Mouse (Mus musculus) liver, embryonic 12.5 days (tissue): ENCODE results near the gene Pigp. TPM values are rescaled to one million over a fixed set of nuclear protein-coding genes. Genes with fewer than 3 reads are reported as not detected.
A peak's percentile ranks its signal among the peaks of the same experiment; 100 is the strongest.

Experiments
- ATAC-seq: fragments of 200-750 bp; cut with Nextera tagmentation; 2 replicates; pipeline ENCODE4 v1.8.0; 2017; ENCODE audit warnings: moderate number of reproducible peaks, mild to moderate bottlenecking, moderate library complexity
- H3K27ac ChIP-seq: fragments of 300-500 bp; sonication (generic); 2 replicates; pipeline ENCODE4 v1.5.1; 2016; ENCODE audit warnings: mild to moderate bottlenecking
- H3K27me3 ChIP-seq: fragments of 300-500 bp; sonication (generic); replicated peaks from 2 replicates; pipeline ENCODE4 v1.6.1; 2016; ENCODE audit warnings: mild to moderate bottlenecking, moderate library complexity
- H3K36me3 ChIP-seq: fragments of 300-500 bp; sonication (generic); 2 replicates; pipeline ENCODE4 v1.6.1; 2016; ENCODE audit warnings: mild to moderate bottlenecking, moderate library complexity
- H3K4me1 ChIP-seq: fragments of 300-500 bp; sonication (generic); 2 replicates; pipeline ENCODE4 v1.6.1; 2016
- H3K4me2 ChIP-seq: fragments of 300-500 bp; sonication (generic); 2 replicates; pipeline ENCODE4 v1.6.1; 2016; ENCODE audit warnings: mild to moderate bottlenecking, moderate library complexity
- H3K4me3 ChIP-seq: fragments of 300-500 bp; sonication (generic); 2 replicates; pipeline ENCODE4 v1.5.1; 2016; ENCODE audit warnings: mild to moderate bottlenecking, moderate library complexity
- H3K9ac ChIP-seq: fragments of 300-500 bp; sonication (generic); 2 replicates; pipeline ENCODE4 v1.6.1; 2016; ENCODE audit warnings: mild to moderate bottlenecking, moderate library complexity
- H3K9me3 ChIP-seq: fragments of 300-500 bp; sonication (generic); replicated peaks from 2 replicates; pipeline ENCODE4 v1.6.1; 2016; ENCODE audit warnings: mild to moderate bottlenecking, moderate library complexity
- WGBS: fragments of 180-500 bp; shearing (Covaris S2); methylation state at CpG from one replicate; pipeline ENCODE4 v1.1.7; 2016; ENCODE audit not compliant: insufficient replicate concordance; 5-methylcytosine and 5-hydroxymethylcytosine counted together
- polyA plus RNA-seq: library from polyadenylated mRNA; unstranded; fragments of >200 nt; fragmentation: Nextera tagmentation; extraction: Ambion mirVana; gene quantifications from 2 replicates; pipeline ENCODE4 v1.2.1, GENCODE M21; 2016

Gene Pigp
- polyA plus RNA-seq, 1 experiment from 2014 or later, result 53.7 TPM

- Histone ChIP-seq H3K4me2 (no peak overlapping the region), H3K27me3 (peaks cover 40% of the 10 kb centered on the region), H3K9ac (no peak overlapping the region), H3K4me3 (no peak overlapping the region), H3K9me3 (no peaks in the 10 kb centered on the region), H3K27ac (no peak overlapping the region), H3K36me3 (no peaks in the 10 kb centered on the region), H3K4me1 (peaks cover 35% of the 10 kb centered on the region)
- 63% methylated on average over 5 of the region's 5 CpGs for WGBS
- no peak for ATAC-seq
Observed at GRCm38 (mm10) chr16:94330429-94330828, 41.2 kb downstream of the Pigp start.

DNA sequence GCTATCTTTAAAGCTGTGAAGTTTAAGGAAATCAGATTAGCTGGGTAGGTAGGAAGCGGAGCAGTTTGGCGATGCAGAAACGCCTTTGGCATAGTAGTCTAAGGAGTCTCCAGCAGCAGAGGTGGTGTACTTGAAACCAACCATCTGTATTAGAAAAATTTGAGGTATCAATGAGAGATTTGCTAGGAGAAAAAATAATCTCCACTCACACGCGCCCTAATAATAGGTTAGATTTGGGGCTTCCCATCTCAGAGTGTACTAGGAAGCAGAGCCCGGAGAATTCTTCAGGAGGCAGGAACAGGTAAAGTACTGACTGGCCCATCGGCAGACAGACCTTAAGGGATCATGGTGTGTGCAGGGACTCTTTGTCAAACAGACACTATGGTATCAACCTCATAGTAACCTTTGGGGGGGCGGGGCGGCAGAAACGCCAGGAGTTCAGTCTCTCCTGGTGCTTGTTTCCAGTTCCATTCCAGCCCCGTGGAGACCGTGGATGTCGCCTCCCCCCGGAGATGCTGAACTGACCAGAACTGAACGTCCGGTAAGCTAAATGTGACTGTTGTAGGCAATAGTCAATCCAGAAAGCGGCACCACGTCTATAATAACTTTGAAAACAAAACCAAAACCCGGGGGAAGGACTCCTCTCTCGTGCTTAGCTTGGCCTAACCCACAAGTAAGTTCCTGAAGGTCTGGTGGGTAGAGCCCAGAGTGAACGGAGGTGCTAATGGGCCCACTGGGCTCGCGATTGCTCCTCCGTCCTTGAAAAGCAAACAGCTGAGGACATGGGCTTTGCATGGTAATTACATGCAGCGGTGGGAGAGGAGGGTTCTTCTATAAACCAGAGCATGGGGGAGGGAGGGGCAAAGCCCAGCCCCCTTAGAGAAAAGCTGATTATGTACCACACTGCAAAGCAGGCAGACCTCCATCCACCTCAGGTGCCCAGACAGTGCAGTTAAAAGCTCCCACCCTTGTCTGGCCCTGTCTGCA lies 42.5 kb downstream of the Pigp start:
- Histone ChIP-seq H3K27ac (no peak overlapping the region), H3K9me3 (no peaks in the 10 kb centered on the region), H3K9ac (peak overlapping the region; percentile 62; the same call in 1 of the 2 replicates), H3K4me3 (peak overlapping the region; percentile 61), H3K36me3 (no peaks in the 10 kb centered on the region), H3K4me2 (peak overlapping the region; percentile 88), H3K4me1 (peaks cover 41% of the 10 kb centered on the region), H3K27me3 (peaks cover 37% of the 10 kb centered on the region)
- 21% methylated on average over 25 of the region's 25 CpGs for WGBS
- ATAC-seq, result no peak

DNA sequence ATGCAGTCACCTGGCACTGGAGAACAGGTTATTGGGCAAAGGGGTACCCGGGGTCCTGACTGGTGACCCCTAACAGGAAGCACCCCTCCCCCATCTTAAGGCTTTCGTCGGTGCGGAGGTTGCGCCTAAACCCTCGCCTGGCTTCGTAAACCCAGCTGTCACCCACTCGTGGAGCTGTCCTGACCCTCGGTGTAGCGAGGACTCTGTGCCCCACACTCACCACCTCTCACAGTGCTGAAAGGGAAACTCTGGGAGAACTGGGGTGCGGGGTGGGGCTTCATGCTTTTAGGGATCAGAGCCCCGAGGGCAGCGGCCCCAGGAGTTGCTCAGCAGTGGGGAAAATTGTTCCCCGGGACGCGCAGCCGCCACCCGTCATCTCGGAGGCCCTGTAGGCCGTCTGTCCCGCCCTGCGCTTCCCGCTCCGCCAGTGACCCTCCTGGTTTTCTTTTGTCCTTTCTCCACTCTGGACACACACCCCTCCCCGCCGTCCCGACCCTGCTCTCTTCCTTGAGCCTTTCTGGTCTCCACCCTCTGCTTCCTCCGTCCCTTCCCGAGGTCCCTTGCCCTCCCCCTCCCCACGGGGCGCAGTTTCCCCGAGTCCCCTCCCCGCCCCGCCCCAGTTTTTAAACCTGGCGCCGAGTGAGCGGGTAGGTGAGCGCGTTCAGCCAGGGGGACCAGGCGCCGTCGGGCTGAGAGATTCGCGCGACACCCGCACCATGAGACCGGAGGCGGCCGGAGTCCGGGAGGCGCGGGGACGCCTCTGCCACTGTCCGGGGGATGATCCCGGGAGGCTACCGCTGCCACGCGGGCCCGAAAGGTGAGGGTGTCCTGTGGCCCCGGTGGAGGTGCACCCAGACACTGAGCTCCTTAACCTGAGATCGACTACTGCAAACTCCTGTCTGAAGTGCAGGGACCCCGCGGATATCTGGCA lies 43.6 kb downstream of the Pigp start, which contains the start of gene Ripply3:
Ripply3 (plus strand) TSS at position 640 of the 931 bp plus-strand sequence.
- peak within 1 kb of the TSS; percentile 88 for H3K4me2 ChIP-seq
- peak within 1 kb of the TSS; percentile 62 for H3K9ac ChIP-seq
- ATAC-seq, result peak; percentile 25; the same call in 1 of the 2 replicates
- peaks cover 37% of the 10 kb centered on the region for H3K27me3 ChIP-seq
- H3K4me3 ChIP-seq, result peak within 1 kb of the TSS; percentile 61
- H3K9me3 ChIP-seq, result no peaks in the 10 kb centered on the region
- H3K4me1 ChIP-seq, result peaks cover 41% of the 10 kb centered on the region
- H3K36me3 ChIP-seq, result no peaks in the 10 kb centered on the region
- no peak within 1 kb of the TSS for H3K27ac ChIP-seq
- 3% methylated on average over 63 of the region's 63 CpGs for WGBS

GRCm38 (mm10) chr16:94326008-94326407 lies 45.6 kb downstream of the Pigp start:
- Histone ChIP-seq H3K4me3 (no peak overlapping the region), H3K36me3 (no peaks in the 10 kb centered on the region), H3K27me3 (peaks cover 33% of the 10 kb centered on the region), H3K4me2 (no peak overlapping the region), H3K9ac (no peak overlapping the region), H3K4me1 (peaks cover 41% of the 10 kb centered on the region), H3K27ac (no peak overlapping the region), H3K9me3 (no peaks in the 10 kb centered on the region)
- ATAC-seq, result peak; percentile 71
- 42% methylated on average over 3 of the region's 3 CpGs for WGBS

DNA sequence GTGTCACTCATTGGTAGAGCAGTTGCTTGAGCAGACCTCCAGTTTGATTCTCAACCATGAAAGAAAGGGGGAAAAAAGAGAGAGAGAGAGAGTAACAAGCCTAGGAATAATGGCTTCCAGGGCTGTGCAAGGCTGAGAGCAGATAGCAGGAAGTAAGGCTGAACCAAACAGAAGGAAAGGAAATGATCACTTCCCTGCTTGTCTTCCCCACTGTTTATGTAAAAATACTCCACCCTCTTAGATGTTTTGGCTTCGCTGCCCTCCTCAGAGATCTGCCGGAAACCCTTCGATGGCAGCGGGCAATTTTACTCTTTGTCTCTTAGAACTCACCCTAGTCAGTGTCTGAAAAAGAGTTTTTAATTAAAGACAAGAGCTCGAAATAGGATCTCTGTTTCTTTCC lies 48.0 kb downstream of the Pigp start:
- Histone ChIP-seq H3K9me3 (no peaks in the 10 kb centered on the region), H3K27me3 (peaks cover 13% of the 10 kb centered on the region), H3K4me1 (peaks cover 34% of the 10 kb centered on the region), H3K36me3 (no peaks in the 10 kb centered on the region), H3K4me3 (no peak overlapping the region), H3K9ac (no peak overlapping the region), H3K27ac (no peak overlapping the region), H3K4me2 (no peak overlapping the region)
- ATAC-seq, result no peak
- 70% methylated on average over 5 of the region's 5 CpGs for WGBS

- H3K9me3 ChIP-seq, result no peaks in the 10 kb centered on the region
- no peaks in the 10 kb centered on the region; the same call in 1 of the 2 replicates for H3K27me3 ChIP-seq
- no peak overlapping the region for H3K27ac ChIP-seq
- no peaks in the 10 kb centered on the region for H3K36me3 ChIP-seq
- H3K9ac ChIP-seq, result no peak overlapping the region
- WGBS, result 50% methylated on average over 5 of the region's 5 CpGs
- no peak for ATAC-seq
- H3K4me3 ChIP-seq, result no peak overlapping the region
- peaks cover 6% of the 10 kb centered on the region; the same call in 1 of the 2 replicates for H3K4me1 ChIP-seq
- H3K4me2 ChIP-seq, result no peak overlapping the region
Observed at GRCm38 (mm10) chr16:94320223-94320622, 51.4 kb downstream of the Pigp start.

- Histone ChIP-seq H3K36me3 (no peaks in the 10 kb centered on the region), H3K9me3 (no peaks in the 10 kb centered on the region), H3K9ac (no peak overlapping the region), H3K27me3 (no peaks in the 10 kb centered on the region; the same call in 1 of the 2 replicates), H3K4me3 (no peak overlapping the region), H3K4me2 (no peak overlapping the region), H3K4me1 (peaks cover 8% of the 10 kb centered on the region), H3K27ac (no peak overlapping the region)
- WGBS, result 49% methylated on average over 5 of the region's 5 CpGs
- ATAC-seq, result no peak
Observed at GRCm38 (mm10) chr16:94317752-94318151, 53.9 kb downstream of the Pigp start.

DNA sequence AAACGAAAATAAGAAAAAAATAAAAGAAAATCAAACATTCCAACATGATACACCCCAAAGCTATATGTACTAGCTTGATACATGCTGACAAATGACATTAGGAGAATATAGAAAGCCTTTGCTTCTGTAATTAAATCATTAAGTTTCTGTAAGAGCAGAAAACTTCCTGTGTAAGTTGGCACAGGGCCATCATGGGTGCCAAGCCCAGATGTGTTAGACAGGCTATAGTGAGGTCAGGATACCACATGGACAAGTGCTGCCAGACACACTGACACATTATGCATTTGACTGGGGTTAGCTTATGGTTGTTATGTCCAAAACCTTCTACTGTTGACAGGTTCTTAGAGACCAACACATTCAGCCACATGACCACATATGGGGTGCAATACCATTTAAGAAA lies 56.4 kb downstream of the Pigp start:
- H3K36me3 ChIP-seq, result no peaks in the 10 kb centered on the region
- 19% methylated on average over 1 of the region's 1 CpGs for WGBS

GRCm38 (mm10) chr16:94314626-94315025 lies 57.0 kb downstream of the Pigp start:
- no peaks in the 10 kb centered on the region; the same call in 1 of the 2 replicates for H3K27me3 ChIP-seq
- H3K27ac ChIP-seq, result no peak overlapping the region
- H3K9me3 ChIP-seq, result no peaks in the 10 kb centered on the region
- no peak overlapping the region for H3K4me2 ChIP-seq
- WGBS, result 86% methylated on average over 5 of the region's 5 CpGs
- no peak overlapping the region for H3K9ac ChIP-seq
- no peak for ATAC-seq
- no peaks in the 10 kb centered on the region for H3K36me3 ChIP-seq
- H3K4me3 ChIP-seq, result no peak overlapping the region
- H3K4me1 ChIP-seq, result peaks cover 17% of the 10 kb centered on the region

More for the DNA sequence above, 56.4 kb downstream of the Pigp start:
- Histone ChIP-seq H3K9ac (no peak overlapping the region), H3K9me3 (no peaks in the 10 kb centered on the region), H3K27me3 (no peaks in the 10 kb centered on the region; the same call in 1 of the 2 replicates), H3K4me1 (peaks cover 17% of the 10 kb centered on the region), H3K4me2 (no peak overlapping the region), H3K4me3 (no peak overlapping the region), H3K27ac (no peak overlapping the region)
- ATAC-seq, result no peak

DNA sequence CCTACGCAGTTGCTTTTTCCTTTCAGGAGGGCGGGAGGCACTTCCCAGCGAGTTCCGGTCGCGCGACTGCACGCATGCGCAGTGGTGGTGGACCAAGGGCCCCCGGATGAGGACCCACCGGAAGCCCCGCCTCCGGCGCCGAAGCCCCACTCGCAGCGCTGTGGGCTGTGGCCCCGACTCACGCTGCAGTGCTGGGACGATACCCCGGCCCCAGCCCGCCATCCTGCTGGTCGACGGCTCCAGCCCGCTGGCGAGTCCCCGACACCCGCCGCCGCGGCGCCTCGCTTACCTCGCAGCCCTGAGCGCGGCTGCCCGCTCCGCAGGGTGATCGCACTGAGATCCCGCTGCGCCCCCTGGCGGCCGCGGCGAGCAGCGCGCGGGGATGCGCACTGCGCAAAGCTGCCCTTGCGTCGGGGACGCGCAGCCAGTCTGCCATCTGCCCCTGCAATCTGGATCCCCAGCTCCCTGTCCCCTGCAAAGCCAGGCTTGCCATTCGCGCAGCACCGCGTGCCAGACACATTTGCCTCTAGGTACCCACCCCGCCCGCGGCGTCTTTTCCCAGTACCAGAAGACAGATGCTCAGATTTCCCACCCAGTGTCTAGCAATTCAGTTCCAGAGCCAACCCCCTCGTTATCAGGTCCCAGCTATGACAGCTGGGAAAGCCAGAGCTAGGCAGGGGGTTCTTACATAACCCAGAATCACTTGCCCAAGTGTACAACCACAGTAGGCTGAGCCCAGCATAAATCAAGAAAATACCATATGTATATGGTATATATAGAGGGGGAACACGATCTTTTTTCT lies 58.2 kb downstream of the Pigp start, which contains the start of gene Hlcs:
Hlcs (minus strand) TSS at position 343 of the 802 bp plus-strand sequence.
- peak; percentile 90 for ATAC-seq
- no peaks in the 10 kb centered on the region for H3K36me3 ChIP-seq
- H3K4me3 ChIP-seq, result peak within 1 kb of the TSS; percentile 83
- H3K4me1 ChIP-seq, result peaks cover 17% of the 10 kb centered on the region
- peak within 1 kb of the TSS; percentile 87 for H3K9ac ChIP-seq
- peak within 1 kb of the TSS; percentile 77 for H3K4me2 ChIP-seq
- under 1% methylated on average over 64 of the region's 64 CpGs for WGBS
- H3K27me3 ChIP-seq, result no peaks in the 10 kb centered on the region; the same call in none of the 2 replicates
- H3K27ac ChIP-seq, result peak within 1 kb of the TSS; percentile 93
- no peaks in the 10 kb centered on the region for H3K9me3 ChIP-seq
